Mouse (Mus musculus): Measurements from ENCODE around the gene Kmt2e. TPM values are rescaled to one million over a fixed set of nuclear protein-coding genes. Genes with fewer than 3 reads are reported as not detected.

The Kmt2e gene
- polyA plus RNA-seq, 1 experiment from 2014 or later: 92.6 TPM

DNA sequence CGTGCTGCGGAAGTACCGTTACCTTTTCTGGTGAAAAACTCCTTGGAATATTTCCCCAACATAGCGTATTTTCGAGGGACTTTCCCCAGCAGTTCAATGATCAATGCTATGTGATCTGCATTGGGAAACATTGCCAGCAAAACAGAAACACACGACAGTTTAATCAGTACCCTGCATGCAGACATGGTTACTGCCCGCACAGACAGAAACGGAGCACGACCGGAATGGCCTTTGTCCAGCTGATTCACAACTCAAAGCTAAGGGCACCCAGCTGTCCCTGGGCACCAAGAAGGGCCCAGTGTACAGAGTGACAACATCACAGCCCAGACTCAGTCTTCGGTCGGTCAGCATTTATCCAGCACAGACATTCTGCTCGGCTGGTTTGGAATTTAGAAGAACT lies 79.2 kb downstream of the Kmt2e start:
- Histone ChIP-seq H3K36me3 (replicated peaks; ENCODE audit: control insufficient read depth, insufficient read depth, low read depth, low read length) (no peaks in the 10 kb centered on the region; the same call in 1 of the 2 replicates), H3K4me3 (ENCODE audit: low read depth, low read length) (no peak overlapping the region), H3K27ac (replicated peaks; ENCODE audit: low read depth, low read length) (no peak overlapping the region), H3K27me3 (ENCODE audit: control insufficient read depth, insufficient read depth, low read length) (no peaks in the 10 kb centered on the region), H3K9me3 (replicated peaks; ENCODE audit: control insufficient read depth, low read length) (no peaks in the 10 kb centered on the region), H3K4me1 (ENCODE audit: control insufficient read depth, insufficient read depth, low read length) (0 out of 2 replicates have a peak, but pooled peaks cover 2% of the 10 kb centered on the region), H3K4me2 (ENCODE audit: low read depth, low read length) (no peak overlapping the region), H3K9ac (replicated peaks; ENCODE audit: low read length) (no peak overlapping the region)
- ATAC-seq (replicated peaks; ENCODE audit: insufficient number of reproducible peaks, low FRiP score, low TSS enrichment, low read depth): no peak
- 94% methylated on average over 13 of the region's 13 CpGs for WGBS
- no peak for DNase-seq (ENCODE audit: low spot score)

DNA sequence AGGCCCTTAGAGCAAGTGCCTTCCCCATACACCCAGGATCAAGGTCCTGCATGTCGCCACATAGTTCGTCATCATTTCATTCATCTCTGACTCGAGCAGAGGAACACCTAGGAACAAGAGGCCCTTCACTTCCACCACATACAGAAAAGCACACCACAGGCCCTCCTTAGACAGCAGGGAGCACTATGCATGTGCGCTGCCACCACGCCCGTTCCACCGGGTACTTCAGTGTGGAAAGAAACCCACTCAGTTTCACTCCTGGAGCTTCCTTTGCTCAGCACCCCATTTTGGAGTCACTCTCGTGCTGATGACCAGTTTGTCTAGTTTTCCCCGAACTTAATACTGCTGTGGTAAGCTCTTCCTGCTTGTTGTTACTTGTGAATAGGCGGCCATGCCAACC lies 80.8 kb downstream of the Kmt2e start:
- H3K27me3 ChIP-seq (ENCODE audit: control insufficient read depth, insufficient read depth, low read length): no peaks in the 10 kb centered on the region
- no peak overlapping the region for H3K4me3 ChIP-seq (ENCODE audit: low read depth, low read length)
- H3K9ac ChIP-seq (replicated peaks; ENCODE audit: low read length): no peak overlapping the region
- no peak overlapping the region for H3K4me2 ChIP-seq (ENCODE audit: low read depth, low read length)
- WGBS: 92% methylated on average over 10 of the region's 10 CpGs
- no peaks in the 10 kb centered on the region; the same call in 1 of the 2 replicates for H3K36me3 ChIP-seq (replicated peaks; ENCODE audit: control insufficient read depth, insufficient read depth, low read depth, low read length)
- 0 out of 2 replicates have a peak, but pooled peaks cover 2% of the 10 kb centered on the region for H3K4me1 ChIP-seq (ENCODE audit: control insufficient read depth, insufficient read depth, low read length)
- H3K27ac ChIP-seq (replicated peaks; ENCODE audit: low read depth, low read length): no peak overlapping the region
- no peak for ATAC-seq (replicated peaks; ENCODE audit: insufficient number of reproducible peaks, low FRiP score, low TSS enrichment, low read depth)
- H3K9me3 ChIP-seq (replicated peaks; ENCODE audit: control insufficient read depth, low read length): no peaks in the 10 kb centered on the region
- no peak for DNase-seq (ENCODE audit: low spot score)

DNA sequence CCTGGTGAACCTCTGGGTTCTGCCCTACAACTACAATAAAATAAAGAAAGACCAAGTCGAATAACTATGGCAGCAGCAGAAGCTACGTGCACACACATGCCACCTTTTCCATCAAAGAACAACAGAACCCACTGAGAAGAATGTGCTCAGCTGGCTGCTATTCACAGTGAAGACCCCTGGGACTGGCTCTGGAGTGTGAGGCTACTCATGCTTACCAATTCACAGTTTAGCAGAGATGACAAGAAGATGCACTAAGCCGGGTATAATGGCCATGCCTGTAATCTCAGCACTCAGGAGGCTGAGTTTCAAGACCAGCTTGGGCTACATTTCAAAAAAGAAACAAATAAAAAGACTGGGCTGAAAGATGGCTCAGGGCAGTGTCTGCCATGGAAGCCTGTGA lies 82.7 kb downstream of the Kmt2e start:
- WGBS: 68% methylated on average over 3 of the region's 3 CpGs
- Histone ChIP-seq H3K36me3 (replicated peaks; ENCODE audit: control insufficient read depth, insufficient read depth, low read depth, low read length) (no peaks in the 10 kb centered on the region; the same call in 1 of the 2 replicates), H3K27ac (replicated peaks; ENCODE audit: low read depth, low read length) (no peak overlapping the region), H3K4me1 (ENCODE audit: control insufficient read depth, insufficient read depth, low read length) (0 out of 2 replicates have a peak, but pooled peaks cover 2% of the 10 kb centered on the region), H3K9ac (replicated peaks; ENCODE audit: low read length) (no peak overlapping the region), H3K4me2 (ENCODE audit: low read depth, low read length) (no peak overlapping the region), H3K9me3 (replicated peaks; ENCODE audit: control insufficient read depth, low read length) (no peaks in the 10 kb centered on the region), H3K27me3 (ENCODE audit: control insufficient read depth, insufficient read depth, low read length) (no peaks in the 10 kb centered on the region), H3K4me3 (ENCODE audit: low read depth, low read length) (no peak overlapping the region)
- no peak for DNase-seq (ENCODE audit: low spot score)
- no peak for ATAC-seq (replicated peaks; ENCODE audit: insufficient number of reproducible peaks, low FRiP score, low TSS enrichment, low read depth)

DNA sequence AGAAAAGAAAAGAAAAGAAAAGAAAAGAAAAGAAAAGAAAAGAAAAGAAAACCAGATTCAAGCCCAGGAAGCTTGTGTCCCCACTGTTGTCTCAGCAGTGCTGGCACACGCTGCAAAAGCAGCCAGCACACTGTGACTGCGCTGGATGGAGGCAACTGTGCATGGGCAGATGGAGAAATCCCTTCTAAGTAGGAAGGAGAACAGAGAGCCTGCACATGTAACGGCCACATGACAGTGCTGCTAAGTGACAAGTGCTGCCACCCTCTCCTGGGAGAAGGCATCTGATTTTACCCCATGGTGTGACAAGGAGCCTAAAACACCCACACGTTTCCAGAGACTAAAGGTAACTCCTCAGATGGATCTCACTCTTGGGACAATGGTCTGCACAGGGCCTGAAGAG lies 83.6 kb downstream of the Kmt2e start:
- Histone ChIP-seq H3K27ac (replicated peaks; ENCODE audit: low read depth, low read length) (no peak overlapping the region), H3K27me3 (ENCODE audit: control insufficient read depth, insufficient read depth, low read length) (no peaks in the 10 kb centered on the region), H3K36me3 (replicated peaks; ENCODE audit: control insufficient read depth, insufficient read depth, low read depth, low read length) (no peaks in the 10 kb centered on the region; the same call in 1 of the 2 replicates), H3K9me3 (replicated peaks; ENCODE audit: control insufficient read depth, low read length) (no peaks in the 10 kb centered on the region), H3K4me1 (ENCODE audit: control insufficient read depth, insufficient read depth, low read length) (0 out of 2 replicates have a peak, but pooled peaks cover 2% of the 10 kb centered on the region), H3K4me2 (ENCODE audit: low read depth, low read length) (no peak overlapping the region), H3K9ac (replicated peaks; ENCODE audit: low read length) (no peak overlapping the region), H3K4me3 (ENCODE audit: low read depth, low read length) (no peak overlapping the region)
- no peak for ATAC-seq (replicated peaks; ENCODE audit: insufficient number of reproducible peaks, low FRiP score, low TSS enrichment, low read depth)
- no peak for DNase-seq (ENCODE audit: low spot score)
- 73% methylated on average over 4 of the region's 4 CpGs for WGBS

DNA sequence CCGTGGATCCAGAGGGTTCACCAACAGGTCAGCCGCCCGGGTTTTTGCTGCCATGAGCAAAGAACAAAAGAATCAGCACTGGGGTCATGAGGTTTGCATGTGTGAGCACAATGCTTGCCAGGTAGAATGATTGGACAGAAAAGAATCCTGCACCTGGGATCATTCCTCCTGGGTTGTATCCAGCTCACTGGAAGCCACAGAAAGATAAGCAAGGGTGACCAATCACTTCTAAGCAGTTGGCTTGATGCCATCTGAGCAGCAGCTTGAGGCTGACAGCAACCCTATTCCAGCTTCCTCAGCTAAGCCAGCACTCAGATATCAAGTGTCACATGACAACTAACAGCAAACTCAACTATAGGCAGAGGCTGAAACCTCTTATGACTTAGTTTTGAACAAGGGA lies 84.4 kb downstream of the Kmt2e start:
- no peaks in the 10 kb centered on the region for H3K9me3 ChIP-seq (replicated peaks; ENCODE audit: control insufficient read depth, low read length)
- no peak overlapping the region for H3K27ac ChIP-seq (replicated peaks; ENCODE audit: low read depth, low read length)
- 75% methylated on average over 3 of the region's 3 CpGs for WGBS
- H3K27me3 ChIP-seq (ENCODE audit: control insufficient read depth, insufficient read depth, low read length): no peaks in the 10 kb centered on the region
- H3K9ac ChIP-seq (replicated peaks; ENCODE audit: low read length): no peak overlapping the region
- no peak overlapping the region for H3K4me2 ChIP-seq (ENCODE audit: low read depth, low read length)
- 0 out of 2 replicates have a peak, but pooled peaks cover 2% of the 10 kb centered on the region for H3K4me1 ChIP-seq (ENCODE audit: control insufficient read depth, insufficient read depth, low read length)
- H3K4me3 ChIP-seq (ENCODE audit: low read depth, low read length): no peak overlapping the region
- peak; percentile 17 for DNase-seq (ENCODE audit: low spot score)
- ATAC-seq (replicated peaks; ENCODE audit: insufficient number of reproducible peaks, low FRiP score, low TSS enrichment, low read depth): no peak
- no peaks in the 10 kb centered on the region; the same call in 1 of the 2 replicates for H3K36me3 ChIP-seq (replicated peaks; ENCODE audit: control insufficient read depth, insufficient read depth, low read depth, low read length)

DNA sequence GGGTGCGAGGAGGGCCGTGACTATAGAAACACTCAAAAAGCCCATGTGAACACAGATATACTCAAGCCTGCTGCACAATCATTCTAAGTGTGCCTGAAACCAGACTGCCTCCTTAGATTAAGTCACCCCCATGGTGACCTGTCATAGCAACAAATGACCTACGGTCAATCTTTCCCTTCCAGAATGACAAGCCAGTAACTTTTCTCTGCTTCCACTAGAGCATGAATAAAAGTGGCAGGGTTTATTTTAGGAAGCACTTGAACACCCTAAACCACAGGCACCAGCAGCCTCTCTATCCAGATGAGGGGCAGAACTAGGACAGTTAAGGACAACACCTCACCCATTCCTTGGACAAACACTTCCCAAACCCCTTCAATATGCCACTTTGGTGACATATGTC lies 85.4 kb downstream of the Kmt2e start:
- Histone ChIP-seq H3K27me3 (ENCODE audit: control insufficient read depth, insufficient read depth, low read length) (no peaks in the 10 kb centered on the region), H3K9ac (replicated peaks; ENCODE audit: low read length) (no peak overlapping the region), H3K27ac (replicated peaks; ENCODE audit: low read depth, low read length) (no peak overlapping the region), H3K4me3 (ENCODE audit: low read depth, low read length) (no peak overlapping the region), H3K9me3 (replicated peaks; ENCODE audit: control insufficient read depth, low read length) (no peaks in the 10 kb centered on the region), H3K4me1 (ENCODE audit: control insufficient read depth, insufficient read depth, low read length) (0 out of 2 replicates have a peak, but pooled peaks cover 2% of the 10 kb centered on the region), H3K4me2 (ENCODE audit: low read depth, low read length) (no peak overlapping the region), H3K36me3 (replicated peaks; ENCODE audit: control insufficient read depth, insufficient read depth, low read depth, low read length) (no peaks in the 10 kb centered on the region; the same call in 1 of the 2 replicates)
- DNase-seq (ENCODE audit: low spot score) (no peak), ATAC-seq (replicated peaks; ENCODE audit: insufficient number of reproducible peaks, low FRiP score, low TSS enrichment, low read depth) (no peak)
- 89% methylated on average over 3 of the region's 3 CpGs for WGBS

DNA sequence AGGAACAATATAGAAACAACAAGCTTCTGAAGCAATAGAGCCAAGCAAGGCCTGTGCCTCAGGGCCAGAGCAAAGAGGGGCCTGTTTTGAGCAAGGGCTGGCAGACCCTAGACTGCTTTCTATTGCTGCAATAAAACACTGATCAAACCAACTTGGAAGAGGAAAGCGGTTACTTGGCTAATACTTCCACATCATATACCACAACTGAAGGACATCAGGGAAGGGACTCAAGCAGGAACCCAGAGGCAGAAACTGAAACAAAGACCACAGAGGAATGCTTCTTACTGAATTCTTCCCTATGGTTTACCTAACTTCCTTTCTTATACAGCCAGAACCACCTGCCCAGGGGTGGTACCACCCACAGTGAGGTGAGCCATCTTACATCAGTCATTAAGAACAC lies 87.4 kb downstream of the Kmt2e start:
- no peak overlapping the region for H3K9ac ChIP-seq (replicated peaks; ENCODE audit: low read length)
- H3K27ac ChIP-seq (replicated peaks; ENCODE audit: low read depth, low read length): no peak overlapping the region
- no peaks in the 10 kb centered on the region; the same call in 1 of the 2 replicates for H3K36me3 ChIP-seq (replicated peaks; ENCODE audit: control insufficient read depth, insufficient read depth, low read depth, low read length)
- 96% methylated on average over 1 of the region's 1 CpGs for WGBS
- H3K9me3 ChIP-seq (replicated peaks; ENCODE audit: control insufficient read depth, low read length): no peaks in the 10 kb centered on the region
- ATAC-seq (replicated peaks; ENCODE audit: insufficient number of reproducible peaks, low FRiP score, low TSS enrichment, low read depth) (no peak), DNase-seq (ENCODE audit: low spot score) (no peak)
- H3K4me2 ChIP-seq (ENCODE audit: low read depth, low read length): no peak overlapping the region
- H3K4me3 ChIP-seq (ENCODE audit: low read depth, low read length): no peak overlapping the region
- no peaks in the 10 kb centered on the region for H3K27me3 ChIP-seq (ENCODE audit: control insufficient read depth, insufficient read depth, low read length)
- H3K4me1 ChIP-seq (ENCODE audit: control insufficient read depth, insufficient read depth, low read length): 0 out of 2 replicates have a peak, but pooled peaks cover 2% of the 10 kb centered on the region

DNA sequence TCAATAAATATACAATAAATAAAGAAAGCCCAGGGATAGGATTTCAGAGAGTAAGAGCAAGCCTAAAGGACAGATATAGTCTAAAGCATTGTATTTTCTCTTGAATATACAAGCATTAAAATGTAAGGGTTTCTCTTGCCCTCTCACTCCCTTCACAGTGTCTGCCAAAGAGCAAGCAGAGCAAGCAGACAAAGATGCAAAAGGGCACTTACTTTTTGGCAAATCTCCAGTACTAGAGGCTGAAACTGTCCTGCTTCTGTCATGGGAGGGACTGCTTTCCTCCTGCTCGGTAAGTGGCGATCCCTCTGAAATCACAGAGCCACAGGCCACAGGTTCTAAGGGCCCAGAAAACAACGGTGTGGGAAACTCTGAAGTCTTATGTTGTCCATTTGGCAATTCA lies 89.7 kb downstream of the Kmt2e start:
- Histone ChIP-seq H3K4me2 (ENCODE audit: low read depth, low read length) (no peak overlapping the region), H3K9me3 (replicated peaks; ENCODE audit: control insufficient read depth, low read length) (no peaks in the 10 kb centered on the region), H3K27me3 (ENCODE audit: control insufficient read depth, insufficient read depth, low read length) (no peaks in the 10 kb centered on the region), H3K4me3 (ENCODE audit: low read depth, low read length) (no peak overlapping the region), H3K36me3 (replicated peaks; ENCODE audit: control insufficient read depth, insufficient read depth, low read depth, low read length) (no peaks in the 10 kb centered on the region; the same call in none of the 2 replicates), H3K27ac (replicated peaks; ENCODE audit: low read depth, low read length) (no peak overlapping the region), H3K9ac (replicated peaks; ENCODE audit: low read length) (no peak overlapping the region), H3K4me1 (ENCODE audit: control insufficient read depth, insufficient read depth, low read length) (no peaks in the 10 kb centered on the region)
- DNase-seq (ENCODE audit: low spot score) (no peak), ATAC-seq (replicated peaks; ENCODE audit: insufficient number of reproducible peaks, low FRiP score, low TSS enrichment, low read depth) (no peak)
- 86% methylated on average over 3 of the region's 3 CpGs for WGBS

Measured in embryonic facial prominence, embryonic 11.5 days (tissue).